Mouse (Mus musculus) hindbrain, embryonic 16.5 days (tissue): ENCODE measurements around the gene Atp2b2. TPM values are rescaled to one million over a fixed set of nuclear protein-coding genes. Genes with fewer than 3 reads are reported as not detected.

Source experiments
- microRNA-seq: library from miRNA; unstranded; fragments of <30 nt; microRNA quantifications from one replicate; pipeline ENCODE4, GENCODE M21; 2017
- polyA plus RNA-seq: library from polyadenylated mRNA; unstranded; fragments of >200 nt; fragmentation: Nextera tagmentation; extraction: Ambion mirVana; gene quantifications from 2 replicates; pipeline ENCODE4 v1.2.1, GENCODE M21; 2015

Gene Atp2b2
- polyA plus RNA-seq, 1 experiment from 2014 or later, result 42.3 TPM

Small RNA genes within 50 kb of the gene (microRNA-seq; reads per million reads assigned to microRNA genes)
- gene Mir7042, result not detected

Other genes with a start within 250 kb of the Atp2b2 start
- 109 and 136 TPM in 2 replicates for gene Slc6a11, start 88.6 kb upstream of the Atp2b2 start, polyA plus RNA-seq
- 166 and 172 TPM in 2 replicates for gene Slc6a1, start 240.0 kb upstream of the Atp2b2 start, polyA plus RNA-seq